25 mouse cellular contexts compared by ENCODE assay signal in genomic region chr10:115457368-115458021, GRCm38 (mm10).
"Had no signal": no experiment of that assay in that cellular context is flagged by ENCODE, and none has a peak within 500 bp of the region (broad histone marks: within the 10 kb centered on the region; RNA-seq: fewer than 3 reads in every experiment).

No protein-coding gene starts in this region.

- H3K4me1 ChIP-seq: limb, embryonic 15.5 days; midbrain, embryonic 10.5 days; midbrain, embryonic 13.5 days had no signal

- H3K36me3 ChIP-seq: limb, embryonic 12.5 days; limb, embryonic 15.5 days; lung, embryonic 15.5 days; midbrain, embryonic 13.5 days; neural tube, embryonic 15.5 days had no signal

- H3K27me3 ChIP-seq: limb, embryonic 12.5 days; limb, embryonic 15.5 days; lung, embryonic 15.5 days; megakaryocyte, embryonic 14.5 days; midbrain, embryonic 13.5 days; neural tube, embryonic 15.5 days had no signal

- H3K9me3 ChIP-seq: limb, embryonic 12.5 days; limb, embryonic 15.5 days; lung, embryonic 15.5 days; midbrain, embryonic 10.5 days; midbrain, embryonic 13.5 days; neural tube, embryonic 15.5 days had no signal

- H3K4me2 ChIP-seq: limb, embryonic 12.5 days; limb, embryonic 15.5 days; lung, embryonic 15.5 days; midbrain, embryonic 13.5 days; neural tube, embryonic 15.5 days had no signal

- H3K9ac ChIP-seq: limb, embryonic 12.5 days; limb, embryonic 15.5 days; liver, embryonic 14.5 days; lung, embryonic 15.5 days; midbrain, embryonic 13.5 days; neural tube, embryonic 15.5 days had no signal

- DNase-seq: kidney, adult 2 months; kidney, postnatal 25 days; layer of hippocampus, postnatal 36 days; lung, adult 18-20 months; lung, postnatal 10 days; lung, postnatal 36 days; right cerebral cortex, adult 18-20 months; right cerebral cortex, postnatal 14 days; right cerebral cortex, postnatal 4 days; thymus, adult 2 months; thymus, postnatal 14 days; thymus, postnatal 4 days had no signal

- ATAC-seq: intestine, embryonic 16.5 days; midbrain, embryonic 13.5 days; midbrain, embryonic 16.5 days had no signal

- H3K27ac ChIP-seq: left cerebral cortex, adult 2 months; limb, embryonic 12.5 days; limb, embryonic 15.5 days; liver, embryonic 14.5 days; lung, embryonic 15.5 days; midbrain, embryonic 10.5 days; midbrain, embryonic 13.5 days; neural tube, embryonic 15.5 days; stomach, postnatal 0 days had no signal

- H3K4me3 ChIP-seq: left cerebral cortex, adult 2 months; limb, embryonic 12.5 days; limb, embryonic 15.5 days; lung, embryonic 15.5 days; megakaryocyte, embryonic 14.5 days; midbrain, embryonic 10.5 days; midbrain, embryonic 13.5 days; myocyte; neural tube, embryonic 15.5 days had no signal
